Mouse (Mus musculus): ENCODE data around the gene Smim5. TPM values are rescaled to one million over a fixed set of nuclear protein-coding genes. Genes with fewer than 3 reads are reported as not detected.

Gene Smim5
- total RNA-seq, 2 experiments from 2014 or later, result 19.6 to 20.4 TPM

Other genes starting within 250 kb of the Smim5 start
- 100 to 1,000 TPM; 113 to 120 TPM for gene Grb2, start 191.4 kb upstream of the Smim5 start, total RNA-seq (2021)
- gene Tmem94, start 134.5 kb upstream of the Smim5 start, total RNA-seq (2021), result 100 to 1,000 TPM; 103 to 111 TPM
- gene Caskin2, start 86.3 kb upstream of the Smim5 start, total RNA-seq (2021), result 10 to 100 TPM; 54.0 to 54.9 TPM
- gene Tsen54, start 85.2 kb upstream of the Smim5 start, total RNA-seq (2021), result 10 to 100 TPM in 1 of 2 experiments, 1 to 10 TPM in 1; 8.7 to 12.1 TPM
- gene Llgl2, start 75.9 kb upstream of the Smim5 start, total RNA-seq (2021), result 10 to 100 TPM; 15.0 to 18.2 TPM
- gene Myo15b, start 41.6 kb upstream of the Smim5 start, total RNA-seq (2021), result under 1 TPM; 0.07 to 0.14 TPM
- gene Smim6, start 12.1 kb downstream of the Smim5 start, total RNA-seq (2021), result under 1 TPM; 0.22 to 0.48 TPM
- 10 to 100 TPM; 20.6 to 23.8 TPM for gene Sap30bp, start 33.3 kb downstream of the Smim5 start, total RNA-seq (2021)
- gene Recql5, start 33.5 kb downstream of the Smim5 start, total RNA-seq (2021), result 1 to 10 TPM; 7.1 to 8.9 TPM
- 1 to 10 TPM; 4.3 to 4.5 TPM for gene Itgb4, start 74.7 kb downstream of the Smim5 start, total RNA-seq (2021)
- 10 to 100 TPM; 18.6 to 19.3 TPM for gene Galk1, start 112.8 kb downstream of the Smim5 start, total RNA-seq (2021)
- gene H3f3b, start 128.0 kb downstream of the Smim5 start, total RNA-seq (2021), result 100 to 1,000 TPM; 184 to 193 TPM
- 10 to 100 TPM; 12.2 to 12.9 TPM for gene Unk, start 130.4 kb downstream of the Smim5 start, total RNA-seq (2021)
- gene Unc13d, start 178.0 kb downstream of the Smim5 start, total RNA-seq (2021), result 1 to 10 TPM in 1 of 2 experiments, under 1 TPM in 1; 0.81 to 1.7 TPM
- 10 to 100 TPM; 83.6 to 89.5 TPM for gene Wbp2, start 187.0 kb downstream of the Smim5 start, total RNA-seq (2021)
- gene Trim47, start 227.2 kb downstream of the Smim5 start, total RNA-seq (2021), result 10 to 100 TPM; 46.3 to 46.9 TPM
- 1 to 10 TPM; 7.3 to 8.2 TPM for gene Trim65, start 231.2 kb downstream of the Smim5 start, total RNA-seq (2021)
- gene Mrpl38, start 238.9 kb downstream of the Smim5 start, total RNA-seq (2021), result 10 to 100 TPM; 55.5 to 56.3 TPM